Mouse (Mus musculus): Measurements from ENCODE around the gene Nde1. TPM values are rescaled to one million over a fixed set of nuclear protein-coding genes. Genes with fewer than 3 reads are reported as not detected.
A peak's percentile ranks its signal among the peaks of the same experiment; 100 is the strongest.

Gene Nde1
- total RNA-seq, 2 experiments from 2014 or later, result 40.5 to 46.7 TPM

DNA sequence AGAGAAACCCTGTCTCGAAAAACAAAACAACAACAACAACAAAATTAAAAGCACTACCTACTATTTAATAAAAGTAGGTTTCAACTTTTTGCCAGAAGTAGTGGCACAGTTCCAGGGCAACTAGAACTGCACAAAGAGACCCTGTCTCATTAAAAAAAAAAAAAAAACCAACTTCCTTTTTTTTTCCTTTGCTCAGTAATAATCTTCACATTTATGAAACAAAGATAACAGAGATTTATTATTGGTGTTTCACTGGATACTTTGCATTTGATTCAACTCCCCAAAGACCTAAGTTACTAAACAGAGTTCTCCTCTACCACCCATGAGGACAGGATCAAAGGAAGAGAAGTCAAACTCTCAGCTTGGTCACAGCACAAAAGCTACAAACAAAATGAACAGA, 2.1 kb upstream of the Nde1 start:
- DNase-seq, result no peak

DNA sequence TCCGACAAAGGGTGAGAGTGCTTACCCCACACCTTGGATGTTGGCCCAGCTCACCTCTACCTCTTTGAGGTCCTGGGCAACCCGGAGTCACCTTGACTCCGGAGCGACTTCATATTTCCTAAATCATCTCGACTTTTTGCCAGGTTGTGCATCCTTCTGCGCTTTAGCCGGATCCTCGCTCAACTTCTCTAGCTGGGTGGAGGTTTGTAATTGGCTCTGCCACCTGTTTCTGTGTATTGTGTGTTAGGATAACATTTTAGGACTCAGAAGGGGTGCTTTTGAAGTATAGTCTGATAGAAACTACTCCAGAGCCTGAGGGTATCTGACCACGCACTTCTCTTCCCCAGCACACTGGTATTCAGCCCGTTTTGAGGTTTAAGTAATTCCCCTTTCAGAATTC, 656 bp downstream of the Nde1 start:
- DNase-seq, result peak in 1 of 2 experiments; percentile 5

GRCm38 (mm10) chr16:14166490-14166889, 3.4 kb downstream of the Nde1 start:
- no peak for DNase-seq

GRCm38 (mm10) chr16:14169706-14170105, 6.6 kb downstream of the Nde1 start:
- peak; percentile 27 to 36 for DNase-seq

DNA sequence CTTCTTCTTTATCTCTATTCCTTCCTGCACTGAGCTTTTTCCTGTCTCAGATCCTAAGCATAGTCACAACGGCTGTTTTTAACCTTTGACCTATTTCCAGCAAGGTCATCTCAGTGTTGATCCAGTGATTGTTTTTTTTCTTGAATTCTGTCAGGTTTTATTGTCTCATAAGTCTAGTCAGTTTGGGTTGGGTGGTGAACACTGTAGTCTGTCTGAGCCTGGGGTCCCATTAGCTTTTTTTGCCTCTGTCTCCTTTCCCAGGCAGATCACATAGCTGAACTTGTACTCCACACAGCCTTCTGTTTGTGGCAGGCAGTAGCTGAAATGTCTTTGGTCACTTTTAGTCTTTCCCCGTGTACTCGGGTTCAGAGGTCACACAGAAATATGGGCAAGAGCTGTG, 15.0 kb downstream of the Nde1 start:
- no peak for DNase-seq

DNA sequence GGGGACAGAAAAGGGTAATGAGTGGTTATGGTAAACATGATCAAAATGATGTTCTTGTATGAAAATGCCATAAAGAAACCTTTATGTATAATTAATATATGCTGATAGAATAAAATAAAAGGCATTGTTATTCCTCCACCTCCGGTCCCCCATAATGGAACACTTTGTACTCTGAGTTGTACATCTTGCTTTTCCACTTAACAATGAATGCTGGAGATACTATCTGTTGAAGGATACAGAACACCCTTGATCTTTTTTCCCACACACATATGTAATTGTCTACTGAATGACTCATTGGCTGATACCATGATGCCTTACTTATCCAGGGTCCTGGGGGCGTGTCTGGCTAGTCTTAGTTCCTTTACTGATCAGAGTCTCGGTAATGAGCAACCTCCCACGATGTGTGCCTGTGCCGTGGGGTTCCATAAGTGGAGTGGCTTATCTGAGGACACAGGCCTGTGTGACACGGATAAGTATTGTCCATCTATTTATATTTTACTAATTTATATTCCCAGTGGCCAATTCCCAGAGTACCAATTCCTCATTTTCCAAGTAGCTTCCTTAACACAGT, 17.2 kb downstream of the Nde1 start:
- no peak for DNase-seq

- no peak for DNase-seq
These were observed 19.3 kb downstream of the Nde1 start for GRCm38 (mm10) chr16:14182360-14182759.

GRCm38 (mm10) chr16:14183856-14184255, 20.8 kb downstream of the Nde1 start:
- no peak for DNase-seq

DNA sequence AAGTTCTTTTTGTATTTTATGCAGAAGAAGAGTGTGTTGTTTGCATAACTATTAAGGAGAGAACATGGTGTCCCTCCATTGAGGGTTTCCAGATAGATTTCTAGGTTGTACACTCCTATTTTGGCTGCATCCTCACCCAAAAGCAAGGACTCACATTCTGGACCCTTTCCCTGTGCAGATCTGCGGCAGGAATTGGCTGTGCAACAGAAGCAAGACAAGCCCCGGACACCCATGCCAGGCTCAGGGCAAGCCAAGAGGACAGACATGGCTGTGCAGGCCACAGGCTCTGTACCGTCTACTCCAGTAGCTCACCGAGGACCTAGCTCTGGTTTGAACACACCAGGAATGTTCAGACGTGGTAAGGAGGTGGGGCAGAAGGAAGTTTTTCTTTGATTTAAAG, 22.4 kb downstream of the Nde1 start:
- DNase-seq, result no peak

DNA sequence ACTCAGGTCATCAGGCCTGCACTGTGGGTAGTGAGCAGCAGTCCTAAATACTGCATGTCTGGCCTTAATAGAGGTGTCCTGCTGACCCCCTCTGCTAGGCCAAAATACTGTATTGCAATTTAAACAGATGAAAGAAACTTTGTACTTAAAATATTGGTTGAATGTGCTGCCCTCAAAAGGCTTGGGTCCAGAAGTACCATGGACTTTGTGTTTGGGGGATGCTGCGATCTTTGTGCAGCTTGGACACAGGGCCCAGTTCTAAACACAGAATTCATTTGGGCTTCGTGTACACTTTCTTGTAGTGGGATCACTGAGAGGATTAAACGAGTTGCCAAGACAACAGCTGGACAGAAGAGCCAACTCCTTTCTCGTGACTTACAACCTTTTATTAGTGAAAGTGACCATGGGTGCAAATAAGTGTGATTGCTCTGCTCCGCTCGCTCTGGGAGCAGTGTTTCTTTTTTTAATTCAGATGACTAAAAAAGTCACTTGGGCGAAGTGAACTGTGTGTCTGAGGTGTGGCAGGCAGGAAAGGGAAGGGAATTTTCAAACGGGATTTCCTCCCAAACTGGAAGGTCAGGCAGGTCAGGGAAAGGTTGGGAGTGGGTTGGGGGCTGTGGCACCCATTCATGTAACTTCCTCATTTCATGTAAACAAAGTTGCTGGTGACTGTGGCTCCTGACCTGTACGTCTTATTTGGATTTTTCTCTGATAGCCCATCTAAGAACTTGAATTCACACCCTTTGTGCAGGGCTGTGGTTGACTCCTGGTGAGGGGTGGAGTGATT, 31.3 kb downstream of the Nde1 start:
- DNase-seq, result peak in 1 of 2 experiments; percentile 45

DNA sequence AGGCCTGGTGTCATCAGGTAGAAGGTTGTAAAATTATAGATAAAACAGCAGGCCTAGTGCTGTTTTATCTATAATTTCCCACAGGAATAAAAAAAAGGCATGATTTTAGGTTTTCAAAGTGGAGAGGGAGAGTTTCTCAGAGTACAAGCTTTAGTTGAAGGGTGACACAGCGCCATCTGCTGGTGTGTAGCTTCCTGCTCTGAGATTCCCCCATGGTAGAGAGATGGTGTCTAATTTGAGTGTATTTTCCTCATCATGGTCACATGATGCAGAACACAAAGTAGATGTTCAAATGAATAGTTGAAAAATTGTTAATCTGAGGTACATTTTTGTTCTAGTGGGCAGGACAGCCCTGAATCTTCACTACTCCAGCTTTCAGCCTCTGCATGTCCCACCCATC, 32.4 kb downstream of the Nde1 start:
- peak; percentile 74 to 78 for DNase-seq

DNA sequence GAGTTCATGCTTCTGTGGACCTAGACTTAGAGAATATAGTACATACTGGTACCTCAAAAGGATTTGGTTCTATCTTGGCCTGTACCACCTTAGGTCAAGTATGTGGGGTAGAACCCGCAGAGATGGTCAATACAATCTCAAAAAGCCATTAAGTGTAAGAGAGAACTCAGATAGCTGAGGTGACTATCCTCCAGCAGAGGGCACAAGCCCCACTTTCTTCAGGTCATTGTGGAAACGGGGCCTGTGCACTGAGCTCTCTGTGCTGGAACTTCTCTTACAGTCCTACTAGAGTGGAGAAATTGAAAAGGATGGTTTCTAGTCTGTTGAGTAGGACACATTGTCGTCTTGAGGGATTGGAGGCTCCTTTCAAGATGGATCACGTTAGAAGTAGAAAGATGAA, 35.7 kb downstream of the Nde1 start:
- no peak for DNase-seq

DNA sequence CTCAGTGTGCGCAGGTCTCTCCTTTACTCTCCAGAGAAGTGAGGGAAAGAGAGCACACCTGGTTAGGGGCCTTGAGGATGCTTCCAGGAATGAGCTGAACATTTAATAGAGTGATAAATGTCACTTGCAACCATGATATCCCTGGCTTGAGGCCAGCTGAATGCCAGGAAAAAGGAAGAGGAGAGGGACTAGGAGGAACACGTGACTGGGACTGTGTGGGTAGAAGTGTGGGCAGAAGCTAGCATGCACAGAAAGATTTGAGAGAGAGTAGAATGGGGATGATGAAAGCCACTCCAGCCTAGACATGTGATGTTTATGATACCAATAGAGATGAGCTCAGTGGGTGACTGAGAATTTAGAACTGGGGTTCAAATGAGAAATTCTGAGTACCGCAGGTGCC, 52.1 kb downstream of the Nde1 start:
- DNase-seq, result no peak

- peak; percentile 82 to 85 for DNase-seq
These were observed 74.1 kb downstream of the Nde1 start for GRCm38 (mm10) chr16:14237100-14237723.

DNA sequence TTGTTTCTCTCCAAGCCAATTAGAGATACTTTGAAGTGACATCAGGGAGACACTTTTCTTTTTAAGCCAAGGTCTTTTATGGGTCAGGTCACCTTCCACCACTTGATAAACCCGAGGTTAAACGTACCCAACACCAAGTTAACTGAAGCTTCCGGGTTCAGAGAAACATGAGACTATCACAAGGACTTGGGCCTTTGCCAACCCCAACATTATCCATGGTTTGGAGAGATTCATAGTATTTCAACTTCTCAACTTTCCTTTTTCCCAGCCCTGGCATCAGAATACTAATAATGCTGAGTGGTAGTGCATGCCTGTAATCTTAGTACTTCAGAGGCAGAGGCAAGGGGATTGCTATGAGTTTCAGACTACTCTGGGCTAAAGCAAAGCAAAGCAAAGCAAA, 79.0 kb downstream of the Nde1 start:
- no peak for DNase-seq

Small RNA genes lying within 50 kb of the gene (microRNA-seq; reads per million reads assigned to microRNA genes)
- not detected for gene Gm27671
- gene Mir484, result 1,625 reads per million, percentile 84 among the genes with 10 or more reads in this experiment

Other genes with a start within 250 kb of the Nde1 start
- 1 to 10 TPM; 1.1 to 1.6 TPM for gene 2900011O08Rik, start 176.7 kb upstream of the Nde1 start, total RNA-seq (2021)
- not detected for gene Ifitm7, start 176.4 kb upstream of the Nde1 start, total RNA-seq (2021)
- gene Marf1, start 76 bp downstream of the Nde1 start, total RNA-seq (2021), result 100 to 1,000 TPM; 110 to 152 TPM
- gene Myh11, start 128.1 kb downstream of the Nde1 start, total RNA-seq (2021), result 1 to 10 TPM; 4.4 to 6.9 TPM
- 10 to 100 TPM; 51.8 to 63.2 TPM for gene Fopnl, start 154.1 kb downstream of the Nde1 start, total RNA-seq (2021)
- gene Abcc1, start 198.3 kb downstream of the Nde1 start, total RNA-seq (2021), result 10 to 100 TPM; 20.1 to 20.7 TPM

Measured in adrenal gland, postnatal 36 days (tissue).